Mouse (Mus musculus) inflammation-experienced regulatory T-cells, adult 6 months (primary cell): Measurements from ENCODE around the gene Rraga. TPM values are rescaled to one million over a fixed set of nuclear protein-coding genes. Genes with fewer than 3 reads are reported as not detected.
A peak's percentile ranks its signal among the peaks of the same experiment; 100 is the strongest.

Experiments
- ATAC-seq: one replicate; pipeline ENCODE4 v1.8.0; 2017
- polyA plus RNA-seq, 3 experiments: library from polyadenylated mRNA; unstranded; fragments of 100-300 nt; shearing (Covaris generic); gene quantifications; one replicate each; pipeline ENCODE4 v1.2.1; 2017

The Rraga gene
- 10 to 100 TPM; 25.1 to 61.8 (median 27.9) TPM for polyA plus RNA-seq

GRCm38 (mm10) chr4:86575283-86575983 lies at the start of gene Rraga:
Gene Rraga, plus strand, starts transcription at chr4:86575668.
- peak; percentile 95 for ATAC-seq

- no peak for ATAC-seq
Measured at GRCm38 (mm10) chr4:86527162-86528136, 48.0 kb upstream of the Rraga start.

- ATAC-seq, result no peak
Measured at GRCm38 (mm10) chr4:86529161-86529560, 46.3 kb upstream of the Rraga start.

GRCm38 (mm10) chr4:86533406-86534090 lies 41.9 kb upstream of the Rraga start:
- ATAC-seq, result no peak

- ATAC-seq, result no peak
Measured at GRCm38 (mm10) chr4:86534091-86534481, 41.4 kb upstream of the Rraga start.

- ATAC-seq, result no peak
Measured at GRCm38 (mm10) chr4:86537972-86538371, 37.5 kb upstream of the Rraga start.

- no peak for ATAC-seq
Measured at GRCm38 (mm10) chr4:86538936-86539335, 36.5 kb upstream of the Rraga start.

- no peak for ATAC-seq
Measured at GRCm38 (mm10) chr4:86541573-86541972, 33.9 kb upstream of the Rraga start.

GRCm38 (mm10) chr4:86543999-86544398 lies 31.5 kb upstream of the Rraga start:
- ATAC-seq, result no peak

- no peak for ATAC-seq
Measured at GRCm38 (mm10) chr4:86545615-86546014, 29.9 kb upstream of the Rraga start.

GRCm38 (mm10) chr4:86548332-86548731 lies 27.1 kb upstream of the Rraga start:
- ATAC-seq, result no peak

GRCm38 (mm10) chr4:86555035-86555707 lies 20.3 kb upstream of the Rraga start:
- peak; percentile 75 for ATAC-seq

- ATAC-seq, result no peak
Measured at GRCm38 (mm10) chr4:86557371-86557770, 18.1 kb upstream of the Rraga start.

- no peak for ATAC-seq
Measured at GRCm38 (mm10) chr4:86558228-86558627, 17.2 kb upstream of the Rraga start, which contains the start of gene Saxo1. Gene Saxo1, minus strand, starts transcription at chr4:86558328.

- no peak for ATAC-seq
Measured at GRCm38 (mm10) chr4:86559006-86559405, 16.5 kb upstream of the Rraga start.

GRCm38 (mm10) chr4:86561061-86561460 lies 14.4 kb upstream of the Rraga start:
- ATAC-seq, result no peak

- peak; percentile 6 for ATAC-seq
Measured at GRCm38 (mm10) chr4:86574939-86575282, 557 bp upstream of the Rraga start.

GRCm38 (mm10) chr4:86576120-86576541 lies 663 bp downstream of the Rraga start:
- ATAC-seq, result peak; percentile 16

GRCm38 (mm10) chr4:86576630-86577225 lies 1.3 kb downstream of the Rraga start:
- no peak for ATAC-seq

GRCm38 (mm10) chr4:86580056-86580455 lies 4.6 kb downstream of the Rraga start:
- ATAC-seq, result no peak

GRCm38 (mm10) chr4:86580591-86580990 lies 5.1 kb downstream of the Rraga start:
- ATAC-seq, result no peak

- ATAC-seq, result no peak
Measured at GRCm38 (mm10) chr4:86588236-86588635, 12.8 kb downstream of the Rraga start.
